Mouse (Mus musculus) MEL (cell line): ENCODE data around the gene Atp6v0a1.

Experiments
- CHD1 ChIP-seq: IDR thresholded peaks from 2 replicates; pipeline ENCODE4 v1.6.1; 2012; ENCODE audit warnings: low read depth, mild to moderate bottlenecking, inconsistent platforms, low read length, improper control_type of control experiment
- CTCF ChIP-seq, 3 experiments: IDR thresholded peaks in 2 of 3; conservative IDR thresholded peaks in 1 of 3; 2 replicates each; pipeline ENCODE4 v1.5.1; 2011 to 2012; ENCODE audit warnings: low read length in 3 of 3, low read depth in 2 of 3, mild to moderate bottlenecking in 2 of 3, improper control_type of control experiment in 1 of 3, inconsistent platforms in 1 of 3, mixed read lengths in 1 of 3, moderate library complexity in 1 of 3; ENCODE audit not compliant: control insufficient read depth in 1 of 3, insufficient read depth in 1 of 3, poor library complexity in 1 of 3, severe bottlenecking in 1 of 3
- EP300 ChIP-seq, 2 experiments: IDR thresholded peaks; 2 replicates each; pipeline ENCODE4 v1.6.1; 2011; ENCODE audit warnings: improper control_type of control experiment in 2 of 2, low read length in 2 of 2, low read depth in 1 of 2, mild to moderate bottlenecking in 1 of 2
- ETS1 ChIP-seq: IDR thresholded peaks from 2 replicates; pipeline ENCODE4 v1.6.1; 2012; ENCODE audit warnings: low read depth, mild to moderate bottlenecking, inconsistent platforms, low read length, improper control_type of control experiment, moderate library complexity
- HCFC1 ChIP-seq: IDR thresholded peaks from 2 replicates; pipeline ENCODE4 v1.6.1; 2012; ENCODE audit warnings: low read depth, mild to moderate bottlenecking, inconsistent platforms, low read length, improper control_type of control experiment, moderate library complexity
- MAX ChIP-seq: IDR thresholded peaks from 2 replicates; pipeline ENCODE4 v1.6.1; 2011; ENCODE audit warnings: low read length, improper control_type of control experiment
- MAZ ChIP-seq: IDR thresholded peaks from 2 replicates; pipeline ENCODE4 v1.6.1; 2012; ENCODE audit warnings: low read depth, mild to moderate bottlenecking, inconsistent platforms, low read length, improper control_type of control experiment
- POLR2A ChIP-seq, 2 experiments: IDR thresholded peaks; 2 replicates each; pipeline ENCODE4 v1.6.1; 2011 to 2012; ENCODE audit warnings: low read length in 2 of 2, mild to moderate bottlenecking in 2 of 2, control low read depth in 1 of 2, improper control_type of control experiment in 1 of 2, low read depth in 1 of 2, moderate library complexity in 1 of 2; ENCODE audit not compliant: control insufficient read depth in 1 of 2, insufficient read depth in 1 of 2, poor library complexity in 1 of 2
- POLR2AphosphoS5 ChIP-seq: IDR thresholded peaks from 2 replicates; pipeline ENCODE4 v1.6.1; 2012; ENCODE audit warnings: low read depth, borderline replicate concordance, mild to moderate bottlenecking, inconsistent platforms, low read length, moderate library complexity, mixed read lengths
- TCF12 ChIP-seq: IDR thresholded peaks from 2 replicates; pipeline ENCODE4 v1.6.1; 2014; ENCODE audit warnings: low read depth, mild to moderate bottlenecking, inconsistent platforms, low read length, improper control_type of control experiment, moderate library complexity

DNA sequence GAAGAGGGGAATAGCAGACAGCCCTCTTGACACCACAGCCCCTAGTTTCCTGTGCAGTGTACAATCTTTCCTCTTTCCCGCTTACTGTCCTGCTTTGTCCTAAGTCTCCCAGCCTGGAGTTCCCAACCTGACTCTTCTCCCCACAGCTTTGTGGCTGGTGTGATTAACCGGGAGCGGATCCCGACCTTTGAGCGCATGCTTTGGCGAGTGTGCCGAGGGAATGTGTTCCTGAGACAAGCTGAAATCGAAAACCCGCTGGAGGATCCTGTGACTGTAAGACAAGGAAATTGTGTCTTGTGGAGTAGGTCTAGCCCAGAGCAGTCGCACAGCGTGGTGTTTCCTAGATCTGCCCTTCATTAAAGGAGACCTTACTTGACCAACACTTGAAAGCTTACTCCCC, 17.9 kb downstream of the Atp6v0a1 start:
- TF ChIP-seq CTCF (IDR thresholded peaks at IDR 0.05 in 2 of 3, conservative IDR thresholded peaks at IDR 0.05 in 1 of 3; ENCODE audit: control insufficient read depth in 1 of 3, insufficient read depth in 1 of 3, low read depth in 2 of 3, low read length in 3 of 3, poor library complexity in 1 of 3, severe bottlenecking in 1 of 3) = no peak
- TF ChIP-seq TCF12 = no peak
- no peak for TF ChIP-seq MAZ
- no peak for TF ChIP-seq POLR2A (IDR thresholded peaks at IDR 0.05; ENCODE audit: control insufficient read depth in 1 of 2, insufficient read depth in 1 of 2, low read depth in 1 of 2, low read length in 2 of 2, poor library complexity in 1 of 2)
- TF ChIP-seq ETS1 = no peak
- no peak for TF ChIP-seq MAX
- no peak for TF ChIP-seq HCFC1
- no peak for TF ChIP-seq POLR2AphosphoS5
- TF ChIP-seq CHD1 = no peak
- TF ChIP-seq EP300 (IDR thresholded peaks at IDR 0.05; ENCODE audit: low read depth in 1 of 2, low read length in 2 of 2) = no peak
